Mouse (Mus musculus): ENCODE measurements around the gene Ttc23. TPM values are rescaled to one million over a fixed set of nuclear protein-coding genes. Genes with fewer than 3 reads are reported as not detected.

Ttc23 gene
- total RNA-seq, 1 experiment = 9.4 TPM

DNA sequence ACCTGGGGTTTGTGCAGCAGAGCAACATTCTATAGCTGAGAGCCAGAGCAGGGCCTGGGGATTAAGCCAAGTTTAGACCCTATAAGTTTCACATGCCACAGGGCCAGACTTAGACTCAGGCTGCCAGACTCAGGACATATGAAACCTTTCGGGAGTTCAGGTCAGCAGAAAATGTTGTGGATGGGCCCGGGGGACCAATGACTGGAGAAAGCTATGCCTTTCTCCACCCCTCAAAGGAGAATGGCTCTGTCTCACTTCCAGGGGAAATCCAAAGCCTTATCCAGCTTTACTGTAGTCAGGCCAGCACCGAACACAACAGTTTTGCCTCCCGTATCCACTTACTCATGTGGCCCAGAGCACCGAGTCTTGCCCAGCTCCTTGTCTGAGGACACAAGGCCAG is 93.6 kb downstream of the Ttc23 start:
- H3K36me3 ChIP-seq (ENCODE audit: control insufficient read depth, insufficient read depth, low read length, poor library complexity, severe bottlenecking) = peaks cover 2% of the 10 kb centered on the region; the same call in 1 of the 2 replicates
- no peak for DNase-seq (ENCODE audit: low read depth, low spot score)
- H3K9me3 ChIP-seq (ENCODE audit: control insufficient read depth, insufficient read depth, low read depth, low read length) = no peaks in the 10 kb centered on the region
- H3K27ac ChIP-seq (ENCODE audit: insufficient read depth, low read depth, low read length, poor library complexity, severe bottlenecking) = no peak overlapping the region
- H3K4me3 ChIP-seq (ENCODE audit: insufficient read depth in 1 of 2, low read depth in 1 of 2, low read length in 2 of 2, poor library complexity in 1 of 2, severe bottlenecking in 1 of 2) = no peak overlapping the region
- no peak overlapping the region for H3K9ac ChIP-seq (ENCODE audit: insufficient read depth, low read depth, low read length, poor library complexity, severe bottlenecking)
- H3K4me1 ChIP-seq (ENCODE audit: control insufficient read depth in 2 of 2, insufficient read depth in 2 of 2, low read length in 2 of 2, poor library complexity in 1 of 2) = peaks cover 0 to 2% of the 10 kb centered on the region in 2 experiments; a peak in 1 of 4 replicates
- in situ Hi-C loops (cut with MboI; ENCODE audit: low sequenced_read_pairs in 2 of 2, unreplicated experiment in 2 of 2) = no loop called here
- TF ChIP-seq CHD2 (IDR thresholded peaks at IDR 0.05; ENCODE audit: low read depth, low read length) = no peak
- TF ChIP-seq ZNF384 (IDR thresholded peaks at IDR 0.05; ENCODE audit: low read depth, low read length) = no peak
- no peak for TF ChIP-seq HCFC1 (IDR thresholded peaks at IDR 0.05; ENCODE audit: borderline replicate concordance, insufficient read depth, low read length)
- no peak for TF ChIP-seq ZC3H11A (IDR thresholded peaks at IDR 0.05; ENCODE audit: borderline replicate concordance, low read depth, low read length)
- no peak for TF ChIP-seq MAFK (IDR thresholded peaks at IDR 0.05; ENCODE audit: insufficient read depth, low read depth, low read length)

DNA sequence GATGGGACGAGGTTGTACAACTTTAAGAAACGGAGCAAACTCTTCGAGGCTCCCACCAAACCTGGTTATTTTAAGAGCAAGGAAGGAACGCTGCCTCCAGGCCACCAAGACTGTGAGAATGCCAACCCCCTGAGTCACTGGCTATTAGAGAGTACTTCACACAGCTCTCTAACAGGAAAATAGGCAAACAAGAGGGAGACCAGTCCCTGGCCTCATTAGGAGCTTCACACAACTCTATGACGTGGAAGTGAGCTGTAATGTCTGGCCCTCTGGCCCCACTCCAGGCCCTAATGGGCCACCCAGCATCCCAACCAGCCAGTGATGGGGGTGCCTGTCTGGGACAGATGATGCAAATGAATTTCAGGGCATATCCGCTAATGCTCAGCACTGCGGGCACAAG is 94.5 kb downstream of the Ttc23 start:
- TF ChIP-seq ZNF384 (IDR thresholded peaks at IDR 0.05; ENCODE audit: low read depth, low read length) (no peak), MAFK (IDR thresholded peaks at IDR 0.05; ENCODE audit: insufficient read depth, low read depth, low read length) (no peak), HCFC1 (IDR thresholded peaks at IDR 0.05; ENCODE audit: borderline replicate concordance, insufficient read depth, low read length) (no peak), CHD2 (IDR thresholded peaks at IDR 0.05; ENCODE audit: low read depth, low read length) (no peak), ZC3H11A (IDR thresholded peaks at IDR 0.05; ENCODE audit: borderline replicate concordance, low read depth, low read length) (no peak)
- in situ Hi-C loops (cut with MboI; ENCODE audit: low sequenced_read_pairs in 2 of 2, unreplicated experiment in 2 of 2) = no loop called here
- Histone ChIP-seq H3K9ac (ENCODE audit: insufficient read depth, low read depth, low read length, poor library complexity, severe bottlenecking) (no peak overlapping the region), H3K9me3 (ENCODE audit: control insufficient read depth, insufficient read depth, low read depth, low read length) (no peaks in the 10 kb centered on the region), H3K36me3 (ENCODE audit: control insufficient read depth, insufficient read depth, low read length, poor library complexity, severe bottlenecking) (peaks cover 2% of the 10 kb centered on the region; the same call in 1 of the 2 replicates), H3K4me1 (ENCODE audit: control insufficient read depth in 2 of 2, insufficient read depth in 2 of 2, low read length in 2 of 2, poor library complexity in 1 of 2) (peaks cover 0 to 2% of the 10 kb centered on the region in 2 experiments; a peak in 1 of 4 replicates), H3K4me3 (ENCODE audit: insufficient read depth in 1 of 2, low read depth in 1 of 2, low read length in 2 of 2, poor library complexity in 1 of 2, severe bottlenecking in 1 of 2) (no peak overlapping the region), H3K27ac (ENCODE audit: insufficient read depth, low read depth, low read length, poor library complexity, severe bottlenecking) (no peak overlapping the region; the same call in 1 of the 2 replicates)
- no peak for DNase-seq (ENCODE audit: low read depth, low spot score)

DNA sequence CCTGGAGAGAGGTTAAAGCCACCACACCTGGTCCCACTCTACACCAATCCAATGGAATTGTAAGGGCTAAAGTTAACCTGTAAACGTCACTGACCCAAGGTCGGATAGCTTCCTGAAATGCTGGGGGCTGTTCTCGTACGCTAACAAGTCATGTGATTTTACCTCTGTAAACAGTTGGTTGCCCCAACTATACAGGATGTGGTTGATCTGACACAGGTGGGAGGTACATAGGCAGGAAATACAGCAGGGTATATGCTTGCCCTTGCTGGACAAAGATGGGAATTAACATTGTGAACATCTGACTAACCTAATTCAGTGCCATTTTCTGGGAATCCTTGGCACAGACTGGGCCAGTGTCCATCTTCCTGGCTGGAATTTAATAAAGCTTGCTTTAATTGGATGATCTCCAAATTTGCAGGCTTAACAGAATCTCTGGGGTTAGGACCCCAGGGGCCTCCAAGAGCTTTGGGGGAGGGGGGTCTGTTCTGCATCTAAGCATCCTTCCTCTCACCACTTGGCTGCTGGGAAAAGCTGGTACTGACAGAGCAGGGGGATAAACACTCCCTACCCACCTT is 100.6 kb downstream of the Ttc23 start:
- no peaks in the 10 kb centered on the region for H3K9me3 ChIP-seq (ENCODE audit: control insufficient read depth, insufficient read depth, low read depth, low read length)
- no peaks in the 10 kb centered on the region for H3K4me1 ChIP-seq (ENCODE audit: control insufficient read depth in 2 of 2, insufficient read depth in 2 of 2, low read length in 2 of 2, poor library complexity in 1 of 2)
- peaks cover 3% of the 10 kb centered on the region; the same call in 1 of the 2 replicates for H3K36me3 ChIP-seq (ENCODE audit: control insufficient read depth, insufficient read depth, low read length, poor library complexity, severe bottlenecking)
- H3K9ac ChIP-seq (ENCODE audit: insufficient read depth, low read depth, low read length, poor library complexity, severe bottlenecking) = no peak overlapping the region
- in situ Hi-C loops (cut with MboI; ENCODE audit: low sequenced_read_pairs in 2 of 2, unreplicated experiment in 2 of 2) = no loop called here
- TF ChIP-seq ZC3H11A (IDR thresholded peaks at IDR 0.05; ENCODE audit: borderline replicate concordance, low read depth, low read length) (no peak), ZNF384 (IDR thresholded peaks at IDR 0.05; ENCODE audit: low read depth, low read length) (no peak), MAFK (IDR thresholded peaks at IDR 0.05; ENCODE audit: insufficient read depth, low read depth, low read length) (no peak), CHD2 (IDR thresholded peaks at IDR 0.05; ENCODE audit: low read depth, low read length) (no peak), HCFC1 (IDR thresholded peaks at IDR 0.05; ENCODE audit: borderline replicate concordance, insufficient read depth, low read length) (no peak)
- no peak overlapping the region for H3K4me3 ChIP-seq (ENCODE audit: insufficient read depth in 1 of 2, low read depth in 1 of 2, low read length in 2 of 2, poor library complexity in 1 of 2, severe bottlenecking in 1 of 2)
- H3K27ac ChIP-seq (ENCODE audit: insufficient read depth, low read depth, low read length, poor library complexity, severe bottlenecking) = no peak overlapping the region
- no peak for DNase-seq (ENCODE audit: low read depth, low spot score)

- Histone ChIP-seq H3K9ac (ENCODE audit: insufficient read depth, low read depth, low read length, poor library complexity, severe bottlenecking) (no peak overlapping the region), H3K36me3 (ENCODE audit: control insufficient read depth, insufficient read depth, low read length, poor library complexity, severe bottlenecking) (peaks cover 3% of the 10 kb centered on the region; the same call in 1 of the 2 replicates), H3K4me3 (ENCODE audit: insufficient read depth in 1 of 2, low read depth in 1 of 2, low read length in 2 of 2, poor library complexity in 1 of 2, severe bottlenecking in 1 of 2) (no peak overlapping the region), H3K9me3 (ENCODE audit: control insufficient read depth, insufficient read depth, low read depth, low read length) (no peaks in the 10 kb centered on the region), H3K27ac (ENCODE audit: insufficient read depth, low read depth, low read length, poor library complexity, severe bottlenecking) (no peak overlapping the region), H3K4me1 (ENCODE audit: control insufficient read depth in 2 of 2, insufficient read depth in 2 of 2, low read length in 2 of 2, poor library complexity in 1 of 2) (no peaks in the 10 kb centered on the region)
- in situ Hi-C loops (cut with MboI; ENCODE audit: low sequenced_read_pairs in 2 of 2, unreplicated experiment in 2 of 2) = no loop called here
- DNase-seq (ENCODE audit: low read depth, low spot score) = no peak
- TF ChIP-seq CHD2 (IDR thresholded peaks at IDR 0.05; ENCODE audit: low read depth, low read length) (no peak), MAFK (IDR thresholded peaks at IDR 0.05; ENCODE audit: insufficient read depth, low read depth, low read length) (no peak), HCFC1 (IDR thresholded peaks at IDR 0.05; ENCODE audit: borderline replicate concordance, insufficient read depth, low read length) (no peak), ZNF384 (IDR thresholded peaks at IDR 0.05; ENCODE audit: low read depth, low read length) (no peak), ZC3H11A (IDR thresholded peaks at IDR 0.05; ENCODE audit: borderline replicate concordance, low read depth, low read length) (no peak)
Observed at GRCm38 (mm10) chr7:67749441-67750239, 102.4 kb downstream of the Ttc23 start.

Data from ES-E14 (cell line).